Mouse (Mus musculus) neural tube, embryonic 14.5 days (tissue): Measurements from ENCODE around the gene Ubtfl1. TPM values are rescaled to one million over a fixed set of nuclear protein-coding genes. Genes with fewer than 3 reads are reported as not detected.
"Not testable (repeated sequence)": the region's sequence is repeated elsewhere in the genome, so short reads cannot be mapped to it uniquely, and the experiment has no call there.

ENCODE experiments used
- ATAC-seq: fragments of 200-750 bp; cut with Nextera tagmentation; 2 replicates; pipeline ENCODE4 v1.8.0; 2017; ENCODE audit warnings: low read depth, mild to moderate bottlenecking, moderate TSS enrichment, moderate library complexity
- H3K27ac ChIP-seq: fragments of 300-500 bp; sonication (generic); 2 replicates; pipeline ENCODE4 v1.5.1; 2014; ENCODE audit warnings: low read depth, mild to moderate bottlenecking, control low read depth, low read length, moderate library complexity, mixed read lengths
- H3K27me3 ChIP-seq: fragments of 300-500 bp; sonication (generic); 2 replicates; pipeline ENCODE4 v1.6.1; 2014; ENCODE audit warnings: low read length; ENCODE audit not compliant: control insufficient read depth, insufficient read depth
- H3K36me3 ChIP-seq: fragments of 300-500 bp; sonication (generic); 2 replicates; pipeline ENCODE4 v1.6.1; 2014; ENCODE audit warnings: low read length, mixed read lengths; ENCODE audit not compliant: control insufficient read depth, insufficient read depth
- H3K4me1 ChIP-seq: fragments of 300-500 bp; sonication (generic); 2 replicates; pipeline ENCODE4 v1.6.1; 2014; ENCODE audit warnings: low read length; ENCODE audit not compliant: control insufficient read depth, insufficient read depth
- H3K4me2 ChIP-seq: fragments of 300-500 bp; sonication (generic); 2 replicates; pipeline ENCODE4 v1.6.1; 2014; ENCODE audit warnings: mild to moderate bottlenecking, low read depth, low read length, control low read depth
- H3K4me3 ChIP-seq: fragments of 300-500 bp; sonication (generic); 2 replicates; pipeline ENCODE4 v1.5.1; 2014; ENCODE audit warnings: low read depth, low read length, control low read depth, mixed read lengths
- H3K9ac ChIP-seq: fragments of 300-500 bp; sonication (generic); replicated peaks from 2 replicates; pipeline ENCODE4 v1.6.1; 2014; ENCODE audit warnings: low read depth, mild to moderate bottlenecking, control low read depth, low read length, mixed read lengths
- H3K9me3 ChIP-seq: fragments of 300-500 bp; sonication (generic); 2 replicates; pipeline ENCODE4 v1.6.1; 2016; ENCODE audit warnings: low read length; ENCODE audit not compliant: control insufficient read depth
- WGBS: fragments of 180-500 bp; shearing (Covaris S2); extraction: QIAGEN DNeasy Blood & Tissue Kit; methylation state at CpG from one replicate; pipeline ENCODE4 v1.1.7; 2014; 5-methylcytosine and 5-hydroxymethylcytosine counted together
- polyA plus RNA-seq: library from polyadenylated mRNA; unstranded; fragments of >200 nt; fragmentation: Nextera tagmentation; extraction: Ambion mirVana; gene quantifications from 2 replicates; pipeline ENCODE4 v1.2.1, GENCODE M21; 2014

Ubtfl1 gene
- not detected in 2 replicates for polyA plus RNA-seq

DNA sequence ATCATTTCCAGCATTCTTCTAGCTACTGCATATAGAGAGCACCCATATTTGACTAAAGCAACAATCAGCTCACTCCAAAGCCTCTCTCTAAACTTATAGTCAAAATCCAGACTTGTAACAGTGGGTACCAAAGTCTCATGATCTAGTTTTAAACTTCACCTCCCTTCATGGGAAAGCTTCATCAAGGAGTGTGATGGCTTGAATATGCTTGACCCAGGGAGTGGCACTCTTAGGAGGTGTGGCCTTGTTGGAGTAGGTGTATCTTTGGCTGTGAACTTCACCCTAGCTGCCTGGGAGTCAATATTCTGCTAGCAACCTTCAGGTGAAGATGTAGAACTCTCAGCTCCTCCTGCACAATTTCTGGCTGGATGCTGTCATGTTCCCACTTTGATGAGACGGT lies at the start of gene Ubtfl1:
TSS of gene Ubtfl1 (plus strand) at position 301 of the 400 bp plus-strand sequence.
- Histone ChIP-seq H3K4me2 (no peak within 1 kb of the TSS), H3K4me3 (no peak within 1 kb of the TSS), H3K4me1 (no peaks in the 10 kb centered on the region), H3K27me3 (no peaks in the 10 kb centered on the region), H3K36me3 (no peaks in the 10 kb centered on the region), H3K27ac (no peak within 1 kb of the TSS), H3K9ac (no peak within 1 kb of the TSS), H3K9me3 (no peaks in the 10 kb centered on the region)
- ATAC-seq = no peak
- WGBS = 80% methylated on average over 1 of the region's 1 CpGs

DNA sequence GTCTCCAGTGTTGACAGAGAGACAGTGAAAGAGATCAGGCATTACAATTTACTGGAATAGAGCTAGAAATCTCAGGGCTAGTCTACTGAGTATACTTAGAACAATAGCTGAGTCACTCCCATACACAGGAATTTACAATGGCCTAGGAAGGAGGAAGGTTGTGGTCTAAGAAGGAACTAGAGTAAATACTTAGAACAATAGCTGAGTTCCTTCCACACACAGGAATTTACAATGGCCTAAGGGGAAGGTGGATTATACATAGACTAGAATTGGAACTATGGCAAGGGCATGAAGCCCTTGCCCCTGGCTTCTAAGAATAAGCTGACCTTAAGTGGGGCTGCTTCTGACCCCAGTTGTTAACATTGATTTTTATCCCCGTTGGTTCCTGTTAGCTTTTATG lies 31.2 kb upstream of the Ubtfl1 start:
- 85% methylated on average over 1 of the region's 1 CpGs for WGBS
- H3K36me3 ChIP-seq, H3K4me1 ChIP-seq, H3K27me3 ChIP-seq, H3K27ac ChIP-seq, H3K9me3 ChIP-seq, ATAC-seq, H3K4me2 ChIP-seq, H3K4me3 ChIP-seq, H3K9ac ChIP-seq: not testable (repeated sequence)

DNA sequence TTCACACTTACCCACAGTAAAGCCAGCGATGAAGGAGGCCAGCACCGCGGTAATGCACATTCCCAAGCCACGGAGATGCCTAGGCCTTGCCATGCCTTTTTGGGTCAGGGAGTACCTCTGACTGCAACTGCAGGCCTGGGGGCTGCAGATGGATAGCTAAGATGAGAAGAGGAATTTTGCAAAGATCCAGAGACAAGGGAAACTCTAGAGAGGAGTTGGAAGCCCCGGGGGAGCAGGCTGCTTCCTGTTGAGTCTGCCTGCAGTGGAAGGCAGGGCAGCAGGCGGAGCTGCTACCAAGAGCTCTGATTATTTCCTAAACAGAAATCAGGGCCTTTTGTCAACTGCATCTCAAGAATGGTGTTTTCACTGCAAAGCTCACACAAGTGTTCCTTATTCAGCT lies 18.4 kb upstream of the Ubtfl1 start:
- no peak for ATAC-seq
- Histone ChIP-seq H3K9ac (no peak overlapping the region), H3K27ac (no peak overlapping the region), H3K36me3 (no peaks in the 10 kb centered on the region), H3K4me1 (no peaks in the 10 kb centered on the region), H3K27me3 (no peaks in the 10 kb centered on the region), H3K4me2 (no peak overlapping the region), H3K4me3 (no peak overlapping the region), H3K9me3 (no peaks in the 10 kb centered on the region)
- 39% methylated on average over 6 of the region's 6 CpGs for WGBS

DNA sequence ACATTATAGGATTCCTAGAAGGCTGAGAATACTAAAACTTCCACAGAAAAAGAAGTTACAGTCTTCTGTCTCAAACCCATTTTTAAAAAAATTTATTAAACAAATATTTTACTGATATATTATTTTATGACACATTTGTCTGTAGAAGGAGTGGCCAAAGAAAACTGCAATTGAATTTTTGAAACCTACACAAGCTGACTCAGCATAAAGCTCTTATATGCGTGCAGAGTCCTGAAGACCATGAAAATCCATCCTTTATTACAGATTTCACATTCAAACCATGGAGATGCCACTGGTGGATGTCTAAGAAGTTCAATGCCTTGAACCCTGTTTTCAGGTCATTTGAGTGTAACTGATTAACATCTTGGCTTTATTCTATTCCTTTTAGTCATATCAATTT lies 4.6 kb upstream of the Ubtfl1 start:
- 85% methylated on average over 1 of the region's 1 CpGs for WGBS
- no peak overlapping the region for H3K4me3 ChIP-seq
- H3K4me2 ChIP-seq = no peak overlapping the region
- no peaks in the 10 kb centered on the region for H3K4me1 ChIP-seq
- no peak overlapping the region for H3K9ac ChIP-seq
- H3K9me3 ChIP-seq = no peaks in the 10 kb centered on the region
- ATAC-seq = no peak
- H3K27ac ChIP-seq = no peak overlapping the region
- H3K36me3 ChIP-seq = no peaks in the 10 kb centered on the region
- H3K27me3 ChIP-seq = no peaks in the 10 kb centered on the region

DNA sequence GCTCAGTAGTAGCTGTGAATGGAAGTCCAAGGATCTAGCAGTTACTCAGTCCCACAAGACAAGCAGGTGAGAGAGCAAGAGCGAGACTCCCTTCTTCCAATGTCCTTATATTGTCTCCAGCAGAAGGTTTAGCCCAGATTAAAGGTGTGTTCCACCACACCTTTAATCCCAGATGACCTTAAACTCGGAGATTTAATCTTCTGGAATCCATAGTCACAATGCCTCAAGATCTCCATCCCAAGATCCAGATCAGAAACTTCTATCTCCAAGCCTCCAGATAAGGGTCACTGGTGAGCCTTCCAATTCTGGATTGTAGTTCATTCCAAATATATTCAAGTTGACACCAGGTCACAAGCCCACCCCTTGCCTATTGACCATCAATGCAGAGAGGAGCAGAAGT lies 1.3 kb upstream of the Ubtfl1 start, which contains the start of gene Naalad2:
TSS of gene Naalad2 (minus strand) at position 101 of the 400 bp plus-strand sequence.
- ATAC-seq, H3K4me3 ChIP-seq, H3K9me3 ChIP-seq, H3K27me3 ChIP-seq, H3K27ac ChIP-seq, H3K9ac ChIP-seq, H3K4me2 ChIP-seq, H3K4me1 ChIP-seq, H3K36me3 ChIP-seq: not testable (repeated sequence)
- WGBS = 79% methylated on average over 2 of the region's 2 CpGs

DNA sequence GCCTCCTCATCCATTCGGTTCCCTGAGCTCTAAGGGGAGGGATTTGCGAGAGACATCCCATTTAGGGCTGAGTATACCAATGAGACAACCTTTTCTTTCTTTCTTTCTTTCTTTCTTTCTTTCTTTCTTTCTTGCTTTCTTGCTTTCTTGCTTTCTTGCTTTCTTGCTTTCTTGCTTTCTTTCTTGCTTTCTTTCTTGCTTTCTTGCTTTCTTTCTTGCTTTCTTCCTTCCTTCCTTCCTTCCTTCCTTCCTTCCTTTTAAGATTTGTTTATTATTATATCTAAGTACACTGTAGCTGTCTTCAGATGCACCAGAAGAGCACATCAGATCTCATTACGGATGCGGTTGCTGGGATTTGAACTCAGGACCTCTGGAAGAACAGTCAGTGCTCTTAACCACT lies 8.2 kb downstream of the Ubtfl1 start:
- WGBS = 89% methylated on average over 4 of the region's 4 CpGs
- H3K4me2 ChIP-seq, H3K27ac ChIP-seq, H3K27me3 ChIP-seq, H3K4me1 ChIP-seq, H3K9ac ChIP-seq, H3K9me3 ChIP-seq, H3K4me3 ChIP-seq, ATAC-seq, H3K36me3 ChIP-seq: not testable (repeated sequence)

DNA sequence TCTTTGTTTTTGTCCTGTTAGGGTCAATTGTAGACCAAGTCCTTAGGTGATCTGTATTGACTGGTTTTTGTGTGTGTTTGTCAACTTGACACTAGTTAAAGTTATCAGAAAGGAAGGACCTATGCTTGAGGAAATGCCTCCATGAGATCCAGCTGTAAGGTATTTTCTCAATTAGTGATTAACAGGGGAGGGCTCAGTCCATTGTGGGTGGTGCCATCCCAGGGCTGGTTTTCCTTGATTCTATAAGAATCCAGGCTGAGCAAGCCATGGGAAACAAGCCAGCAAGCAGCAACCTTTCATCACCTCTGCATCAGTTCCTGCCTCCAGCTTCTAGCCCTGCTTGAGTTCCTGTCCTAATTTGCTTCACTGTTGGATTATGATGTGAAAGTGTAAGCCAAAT lies 26.1 kb downstream of the Ubtfl1 start, which contains the start of gene Mbd3l2:
TSS of gene Mbd3l2 (plus strand) at position 301 of the 400 bp plus-strand sequence.
- Histone ChIP-seq H3K27me3 (no peaks in the 10 kb centered on the region), H3K4me3 (no peak within 1 kb of the TSS), H3K27ac (no peak within 1 kb of the TSS), H3K4me1 (no peaks in the 10 kb centered on the region), H3K9ac (no peak within 1 kb of the TSS), H3K9me3 (no peaks in the 10 kb centered on the region), H3K36me3 (no peaks in the 10 kb centered on the region), H3K4me2 (no peak within 1 kb of the TSS)
- no peak for ATAC-seq

DNA sequence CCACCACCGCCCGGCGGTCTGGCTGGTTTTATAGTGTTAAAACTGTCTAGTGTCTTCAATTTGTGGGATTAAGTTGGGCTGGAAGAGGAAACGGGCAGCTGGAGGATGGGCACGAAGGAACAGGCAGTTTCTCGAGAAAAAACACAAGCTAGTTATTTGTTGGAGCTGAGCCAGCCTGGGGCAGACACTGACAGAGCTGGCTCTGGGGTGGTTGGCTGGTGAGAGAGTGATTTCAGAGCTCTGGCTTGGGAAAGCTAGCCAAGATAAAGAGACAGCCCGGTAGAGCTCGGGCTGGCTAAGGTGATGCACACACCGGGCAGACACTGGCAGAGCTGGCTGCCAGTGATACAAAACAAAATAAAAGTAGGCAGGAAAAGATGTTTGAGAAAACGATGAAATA lies 27.5 kb downstream of the Ubtfl1 start:
- Histone ChIP-seq H3K4me2 (no peak overlapping the region), H3K9ac (no peak overlapping the region), H3K9me3 (no peaks in the 10 kb centered on the region), H3K27ac (no peak overlapping the region), H3K27me3 (no peaks in the 10 kb centered on the region), H3K36me3 (no peaks in the 10 kb centered on the region), H3K4me3 (no peak overlapping the region), H3K4me1 (no peaks in the 10 kb centered on the region)
- WGBS = 88% methylated on average over 10 of the region's 10 CpGs
- no peak for ATAC-seq

DNA sequence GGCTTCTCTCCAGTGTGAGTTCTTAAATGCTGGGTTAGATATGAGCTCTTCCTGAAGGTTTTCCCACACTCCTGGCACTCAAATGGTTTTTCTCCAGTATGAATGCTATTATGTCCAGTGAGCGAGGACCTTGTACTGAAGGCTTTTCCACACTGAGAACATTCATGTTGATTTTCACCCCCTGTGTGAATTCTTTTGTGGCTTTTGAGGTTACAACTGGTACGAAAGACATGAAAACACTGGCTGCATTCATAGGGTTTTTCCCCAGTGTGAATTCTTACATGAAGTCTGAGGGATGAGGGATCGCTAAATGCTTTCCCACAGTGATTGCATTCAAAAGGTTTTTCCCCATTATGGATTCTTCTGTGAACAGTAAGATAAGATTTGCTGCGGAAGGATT lies 52.3 kb downstream of the Ubtfl1 start:
- Histone ChIP-seq H3K36me3 (peaks cover 34% of the 10 kb centered on the region), H3K27ac (no peak overlapping the region), H3K4me2 (no peak overlapping the region), H3K9ac (no peak overlapping the region), H3K27me3 (no peaks in the 10 kb centered on the region), H3K9me3 (0 out of 2 replicates have a peak, but pooled peaks cover 3% of the 10 kb centered on the region), H3K4me1 (no peaks in the 10 kb centered on the region), H3K4me3 (no peak overlapping the region)
- ATAC-seq = no peak
- WGBS = 77% methylated on average over 4 of the region's 4 CpGs
